Mouse (Mus musculus): ENCODE results near the gene Lonrf2. TPM values are rescaled to one million over a fixed set of nuclear protein-coding genes. Genes with fewer than 3 reads are reported as not detected.

Gene Lonrf2
- total RNA-seq, 2 experiments from 2014 or later, result 104 to 107 TPM

DNA sequence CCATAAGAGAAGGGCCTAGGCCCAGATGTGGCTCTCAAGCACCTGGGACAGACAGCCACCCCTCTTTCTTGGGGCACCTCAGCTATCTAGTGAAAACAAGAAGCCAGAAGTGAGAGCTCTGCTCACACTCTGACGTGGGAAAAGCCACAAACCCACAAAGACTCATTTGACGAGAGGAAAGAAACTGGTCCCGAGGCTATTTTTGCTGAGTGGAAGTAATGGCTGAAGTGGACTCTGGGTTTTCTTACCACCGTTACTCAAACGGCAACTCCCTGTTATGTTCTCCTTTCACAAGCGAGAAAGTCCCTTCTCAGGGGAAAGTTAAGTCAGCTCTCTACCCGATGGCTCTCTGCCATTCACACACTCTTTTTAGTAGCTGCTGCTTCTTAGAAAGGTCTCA, 59.0 kb downstream of the Lonrf2 start:
- no peak for DNase-seq (ENCODE audit: extremely low spot score in 1 of 2, low spot score in 1 of 2)

DNA sequence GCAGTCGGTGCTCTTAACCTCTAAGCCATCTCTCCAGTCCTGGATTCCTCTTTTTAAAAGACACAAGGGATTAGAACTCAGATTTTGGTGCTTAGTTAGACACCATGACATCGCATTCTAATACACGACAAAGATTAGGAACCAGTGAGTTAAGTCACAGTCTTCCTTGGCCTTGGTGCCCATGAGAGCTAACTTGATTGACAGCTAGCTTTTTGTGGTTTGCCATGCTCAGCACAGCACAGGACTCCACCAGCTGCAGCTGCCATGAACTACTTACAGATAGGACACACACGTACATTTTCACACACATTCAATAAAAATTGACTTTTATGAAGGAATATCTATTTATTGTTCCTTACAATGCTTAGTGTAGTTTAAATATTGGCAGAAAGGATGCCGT, 60.8 kb downstream of the Lonrf2 start:
- DNase-seq (ENCODE audit: extremely low spot score in 1 of 2, low spot score in 1 of 2), result no peak

DNA sequence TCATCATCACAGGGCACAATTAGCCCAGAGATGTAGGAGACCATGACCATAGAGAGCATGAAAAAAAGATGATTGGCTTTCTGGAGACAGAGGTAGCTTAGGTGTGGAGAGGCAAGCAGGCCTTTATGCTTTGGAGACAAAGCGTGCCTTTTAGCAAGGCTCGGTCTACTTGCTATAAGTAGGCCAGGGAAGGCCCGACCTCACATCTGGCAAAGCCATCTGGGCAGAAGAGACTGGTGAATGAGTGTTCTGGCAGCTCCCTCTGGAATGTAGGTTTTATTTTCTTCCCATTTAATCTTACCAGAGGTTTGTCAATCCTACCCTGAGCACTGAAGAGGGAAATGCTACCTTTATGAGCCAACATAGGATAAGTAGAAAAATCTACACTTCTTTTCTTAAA, 65.8 kb downstream of the Lonrf2 start:
- DNase-seq (ENCODE audit: extremely low spot score in 1 of 2, low spot score in 1 of 2), result no peak

DNA sequence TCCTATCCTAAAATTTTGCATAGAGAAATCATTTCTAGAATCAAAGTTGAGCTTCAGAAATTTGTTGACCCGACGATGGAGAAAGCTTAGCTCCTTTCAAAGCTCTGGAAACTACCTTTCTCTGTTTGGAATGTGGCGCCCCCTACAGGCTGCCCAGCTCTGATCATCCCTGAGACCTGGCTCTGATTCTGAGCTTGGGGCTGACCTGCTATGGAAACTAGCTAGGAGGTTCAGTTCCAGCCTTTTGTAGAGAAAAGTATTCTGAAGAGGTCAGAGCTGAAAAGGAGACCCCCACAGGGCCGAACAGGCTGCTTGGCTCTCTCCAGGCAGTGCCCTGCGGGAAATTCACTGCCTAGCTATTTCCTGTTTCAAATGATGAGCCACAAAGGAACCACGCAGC, 66.6 kb downstream of the Lonrf2 start:
- peak; percentile 62 to 91 for DNase-seq (ENCODE audit: extremely low spot score in 1 of 2, low spot score in 1 of 2)

DNA sequence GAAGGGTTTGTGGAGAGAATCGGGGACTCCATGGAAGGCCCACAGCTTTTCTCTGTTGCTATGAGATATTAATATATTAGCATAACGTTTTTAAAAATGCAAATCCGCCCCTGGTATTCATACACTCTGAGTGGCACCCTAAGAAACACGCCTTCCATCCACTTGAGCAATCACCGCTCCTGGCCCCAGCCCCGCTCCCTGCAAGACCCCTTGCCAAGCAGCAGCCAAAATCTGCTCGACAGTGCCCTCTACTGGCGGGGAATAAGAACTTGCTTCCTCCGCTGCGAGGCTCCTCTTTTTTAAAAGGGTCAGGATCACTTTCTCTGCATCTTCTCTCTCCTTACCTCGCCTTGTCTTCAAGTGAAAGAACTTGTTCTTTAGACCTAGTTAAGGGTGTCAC, 68.7 kb downstream of the Lonrf2 start:
- peak; percentile 72 to 95 for DNase-seq (ENCODE audit: extremely low spot score in 1 of 2, low spot score in 1 of 2)

DNA sequence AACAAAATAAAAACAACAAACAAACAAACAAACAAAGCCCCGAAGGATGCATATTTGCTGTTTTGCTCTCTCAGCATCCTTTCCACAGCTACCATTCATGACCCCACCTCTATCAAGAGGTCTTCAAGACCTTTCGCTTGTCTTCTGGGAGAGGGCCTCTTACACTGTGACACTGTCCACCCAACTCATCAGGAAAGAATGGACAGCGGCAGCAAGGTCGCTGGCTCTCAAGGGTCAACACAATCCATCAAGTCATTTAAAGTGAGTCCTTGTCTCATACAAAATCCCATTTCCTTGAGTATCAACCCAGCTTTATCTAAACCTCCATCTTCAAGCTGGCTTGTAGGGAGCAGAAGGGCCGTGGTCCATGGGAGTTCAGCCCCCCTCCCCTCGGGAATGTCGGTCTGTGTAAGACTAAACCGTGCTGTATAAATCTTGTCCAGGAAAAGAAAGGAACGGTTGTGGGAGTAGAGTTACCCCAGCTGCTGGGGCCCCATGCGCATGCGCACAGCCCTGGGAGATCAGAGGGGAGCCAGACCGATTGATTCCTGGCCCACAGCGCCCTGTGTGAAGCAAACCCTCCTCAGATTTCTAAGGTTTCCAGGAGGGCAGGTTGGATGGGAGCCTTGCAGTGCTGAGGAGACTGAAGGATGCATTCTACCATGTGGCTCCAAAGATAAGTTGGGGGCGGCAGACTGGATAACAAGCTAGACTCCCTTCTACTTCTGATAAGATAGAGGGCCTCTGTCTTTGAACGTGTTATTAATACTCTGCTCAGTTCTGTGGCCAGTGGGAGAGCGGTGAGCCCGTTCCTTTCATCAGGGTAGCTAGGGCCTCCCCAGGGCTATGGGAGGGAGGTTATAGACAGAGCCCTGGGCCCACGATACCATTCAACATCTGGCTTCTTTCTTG, 69.6 kb downstream of the Lonrf2 start:
- no peak for DNase-seq (ENCODE audit: extremely low spot score in 1 of 2, low spot score in 1 of 2)

DNA sequence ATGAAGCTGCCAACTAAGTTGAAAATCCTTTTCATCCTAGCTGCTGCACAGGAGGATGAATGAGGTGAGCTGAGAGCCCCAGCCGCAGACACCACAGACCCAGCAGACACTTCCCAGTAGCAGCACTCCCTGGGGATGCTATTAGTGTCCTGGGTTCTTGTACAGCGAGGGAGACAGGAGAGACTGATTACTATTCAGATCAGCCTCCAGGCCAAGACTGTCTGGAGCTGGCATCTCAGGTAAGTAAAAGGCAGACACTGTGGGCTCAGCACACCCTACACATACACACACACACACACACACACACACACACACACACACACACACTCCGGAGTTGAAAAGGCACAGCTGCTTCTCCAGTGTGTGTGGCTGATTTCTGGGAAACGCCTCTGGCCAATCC, 70.3 kb downstream of the Lonrf2 start:
- no peak for DNase-seq (ENCODE audit: extremely low spot score in 1 of 2, low spot score in 1 of 2)

DNA sequence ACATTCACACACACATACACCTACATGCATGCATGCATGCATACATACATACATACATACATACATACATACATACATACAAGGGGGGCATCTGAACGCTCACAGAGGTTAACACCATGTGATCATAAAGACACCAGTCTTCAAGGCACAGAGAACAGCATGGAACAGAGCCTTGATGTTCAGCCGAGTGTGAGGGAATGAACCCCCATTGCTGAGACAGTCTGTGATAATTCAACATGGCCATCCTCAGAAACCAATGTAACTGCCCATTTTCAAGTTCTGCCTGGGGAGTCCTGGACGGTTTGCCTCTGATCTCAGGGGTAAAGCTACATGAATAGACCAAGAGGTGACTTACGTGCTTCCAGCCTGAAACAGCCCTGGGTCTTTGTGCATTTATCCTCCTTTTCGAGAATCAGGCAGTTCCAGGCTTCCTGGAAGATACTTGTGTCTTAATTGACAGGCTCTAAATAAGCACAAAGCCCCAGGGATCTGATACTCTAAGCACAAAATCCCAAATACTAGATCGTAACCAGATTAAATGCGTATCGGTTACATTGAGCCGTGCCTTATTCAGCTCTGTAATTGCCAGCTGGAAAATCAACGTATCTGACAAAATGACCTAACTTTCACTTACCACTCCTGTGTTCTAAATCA, 72.4 kb downstream of the Lonrf2 start:
- no peak for DNase-seq (ENCODE audit: extremely low spot score in 1 of 2, low spot score in 1 of 2)

DNA sequence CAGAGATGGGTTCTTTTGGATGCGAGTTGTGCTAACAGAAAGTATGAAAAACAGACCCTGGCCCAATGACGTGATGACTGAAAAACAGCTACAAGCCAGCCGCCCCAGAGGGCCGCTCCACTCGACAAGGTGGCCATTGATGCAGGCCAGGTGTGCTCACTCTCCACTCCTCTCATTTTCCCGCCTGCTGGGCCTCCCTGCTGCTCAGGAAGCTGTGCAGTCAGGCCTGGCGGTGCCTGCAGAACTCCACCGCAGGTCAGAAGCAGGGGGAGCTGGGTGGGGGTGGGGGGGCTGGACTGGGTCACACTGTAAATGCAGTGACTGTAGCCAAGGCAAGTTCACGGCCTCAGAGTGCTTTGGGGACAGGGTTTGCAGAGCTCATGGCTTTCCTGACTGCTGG, 76.1 kb downstream of the Lonrf2 start:
- DNase-seq (ENCODE audit: extremely low spot score in 1 of 2, low spot score in 1 of 2), result no peak

DNA sequence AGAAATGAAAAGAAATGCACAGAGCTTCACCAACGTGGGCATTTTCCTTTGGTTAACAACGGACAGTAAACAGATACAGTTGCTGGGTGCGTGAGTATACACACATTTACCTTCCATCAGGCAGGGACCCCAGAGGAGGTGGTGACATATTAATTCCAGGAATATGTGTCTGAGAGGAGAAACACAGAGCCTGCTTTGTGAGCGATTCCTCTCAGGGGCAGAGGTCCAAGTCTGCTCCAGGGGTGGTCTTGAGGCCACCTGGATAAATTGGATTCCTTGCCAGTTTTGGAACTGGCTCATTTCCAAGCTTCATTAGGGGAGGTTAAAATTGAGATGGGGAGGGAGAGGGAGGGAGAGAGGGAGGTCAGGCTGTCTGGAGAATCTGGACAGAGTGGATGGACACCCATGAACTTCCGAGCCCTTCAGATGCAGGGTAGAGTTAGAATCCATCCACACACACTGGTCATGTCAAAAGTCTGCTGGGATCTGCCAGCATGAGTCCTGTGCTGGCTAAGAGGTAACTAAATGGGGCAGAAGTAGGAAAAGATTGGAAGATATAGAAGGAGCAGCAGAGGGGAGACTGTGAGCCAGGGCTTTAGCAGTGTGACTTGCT, 78.6 kb downstream of the Lonrf2 start:
- DNase-seq (ENCODE audit: extremely low spot score in 1 of 2, low spot score in 1 of 2), result no peak

DNA sequence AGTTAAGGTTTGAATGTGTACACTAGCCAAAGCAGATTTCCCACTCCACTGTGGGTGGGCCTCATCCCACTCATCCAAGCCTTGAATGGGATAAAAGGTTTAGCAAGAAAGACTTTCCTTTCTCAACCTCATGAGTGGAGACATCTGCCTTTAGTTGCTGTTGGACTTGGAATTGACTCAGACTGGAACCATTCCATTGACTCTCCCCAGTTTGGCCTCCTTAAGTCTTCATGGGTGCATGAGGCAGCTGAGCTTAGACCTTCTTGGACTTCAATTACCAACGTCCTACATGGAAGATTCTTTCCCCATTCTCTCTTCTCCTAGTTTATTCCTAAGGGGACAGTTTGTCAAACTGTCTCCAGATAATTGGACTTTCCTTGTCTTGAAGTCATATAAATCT, 92.6 kb downstream of the Lonrf2 start:
- DNase-seq (ENCODE audit: extremely low spot score in 1 of 2, low spot score in 1 of 2), result no peak

Other genes starting within 250 kb of the Lonrf2 start
- 100 to 1,000 TPM in 1 of 2 experiments, 10 to 100 TPM in 1; 97.6 to 113 TPM for gene Aff3, start 171.8 kb downstream of the Lonrf2 start, total RNA-seq (2021)
- 10 to 100 TPM; 53.7 to 55.4 TPM for gene Chst10, start 61.5 kb upstream of the Lonrf2 start, total RNA-seq (2021)
- not detected for gene Nms, start 102.4 kb upstream of the Lonrf2 start, total RNA-seq (2021)
- gene Pdcl3, start 148.9 kb upstream of the Lonrf2 start, total RNA-seq (2021), result 10 to 100 TPM; 36.3 to 36.6 TPM